Mouse (Mus musculus) Patski (cell line): Measurements from ENCODE around the gene Slc9a8. TPM values are rescaled to one million over a fixed set of nuclear protein-coding genes. Genes with fewer than 3 reads are reported as not detected.

Source experiments
- ATAC-seq: fragments of 100-300 bp; one replicate; pipeline ENCODE4 v1.8.0; 2021
- CTCF ChIA-PET: fragments of 350-600 bp; sonication (Branson Sonifier 250); formaldehyde crosslinking; loops from one replicate; lab custom pipeline; 2022; ENCODE audit warnings: inconsistent platforms; lab: Charles Lee
- POLR2A ChIA-PET: fragments of 350-600 bp; sonication (Branson Sonifier 250); formaldehyde crosslinking; loops from one replicate; lab custom pipeline; 2022; ENCODE audit warnings: antibody characterized with exemption, inconsistent platforms; lab: Charles Lee
- DNase-seq: peaks from one replicate; pipeline ENCODE4 v3.0.0-alpha.2; 2011; ENCODE audit warnings: low read depth, low spot score
- H3K27me3 ChIP-seq: fragments of 371-371 bp; one replicate; pipeline ENCODE4 v1.5.1; 2021
- CTCF ChIP-seq: fragments of 100-300 bp; IDR thresholded peaks from one replicate; pipeline ENCODE4 v1.5.1; 2021
- in situ Hi-C: fragments of 300-500 bp; cut with MboI; formaldehyde crosslinking; loops from 3 replicates; pipeline ENCODE4 v1.11.1; 2018; ENCODE audit warnings: low pct_unique_long_range_greater_than_20kb, mixed read lengths
- polyA plus RNA-seq: library from polyadenylated mRNA; unstranded; gene quantifications from one replicate; pipeline ENCODE4 v1.2.3, GENCODE M21; 2021

Slc9a8 gene
- 23.6 TPM for polyA plus RNA-seq

DNA sequence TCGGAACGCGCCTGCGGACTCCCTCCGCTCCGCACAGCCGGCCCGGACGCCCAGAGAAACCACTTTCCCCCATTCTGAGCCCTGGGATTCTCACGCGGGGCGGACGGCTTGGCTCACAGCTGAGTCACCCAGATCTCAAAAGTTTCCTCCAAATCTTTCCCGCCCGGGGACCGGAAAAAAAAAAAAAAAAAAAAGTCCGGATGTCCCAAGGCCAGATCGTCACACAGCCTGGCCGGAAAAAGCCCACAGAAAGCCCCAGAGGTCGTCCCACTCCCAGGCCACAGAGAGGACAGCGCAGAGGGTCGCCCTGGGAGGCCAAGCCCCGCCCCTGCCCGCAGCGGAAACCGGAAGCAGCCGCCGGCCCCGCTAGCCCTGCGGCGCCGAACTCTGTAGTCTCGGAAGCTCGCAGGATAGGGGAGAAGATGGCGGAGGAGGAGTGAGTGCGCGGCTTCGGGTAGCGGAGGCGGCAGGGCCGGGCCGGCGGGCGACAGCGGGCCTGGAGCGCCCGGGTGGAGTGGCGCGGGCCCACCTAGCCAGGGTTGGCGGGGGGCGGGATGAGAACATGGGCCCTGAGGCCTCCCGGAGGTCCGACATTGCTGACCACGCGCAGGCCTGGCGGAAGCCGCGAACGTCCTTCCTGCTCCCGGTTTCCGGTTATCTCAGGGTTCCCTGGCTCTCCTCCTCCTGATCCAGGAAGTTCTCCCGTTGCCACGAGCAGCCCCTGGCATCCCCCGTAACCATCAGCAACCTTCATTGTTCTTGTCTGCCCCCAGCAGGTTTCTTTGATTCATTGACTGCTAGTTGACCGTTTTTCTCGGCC, at the start of gene Slc9a8:
Gene Slc9a8, plus strand, starts transcription at position 383 of the 820 bp plus-strand sequence.
- ChIA-PET CTCF (interaction anchor here (0.7 kb wide), 1 partner anchor 127 kb away, joined by 3 read pairs; no protein-coding TSS in a partner anchor), POLR2A (interaction anchor here (0.6 to 0.8 kb wide), 7 partner anchors 32 to 191 kb away, joined by 3 to 6 read pairs (median 4); no protein-coding TSS in a partner anchor)
- DNase-seq (peak; percentile 80), ATAC-seq (peak; percentile 73)
- in situ Hi-C loops = loop anchor here (5.0 kb wide), 4 partner anchors 74 to 354 kb away; partner anchors contain the start of gene B4galt5
- no peak for TF ChIP-seq CTCF
- H3K27me3 ChIP-seq = no peaks in the 10 kb centered on the region

DNA sequence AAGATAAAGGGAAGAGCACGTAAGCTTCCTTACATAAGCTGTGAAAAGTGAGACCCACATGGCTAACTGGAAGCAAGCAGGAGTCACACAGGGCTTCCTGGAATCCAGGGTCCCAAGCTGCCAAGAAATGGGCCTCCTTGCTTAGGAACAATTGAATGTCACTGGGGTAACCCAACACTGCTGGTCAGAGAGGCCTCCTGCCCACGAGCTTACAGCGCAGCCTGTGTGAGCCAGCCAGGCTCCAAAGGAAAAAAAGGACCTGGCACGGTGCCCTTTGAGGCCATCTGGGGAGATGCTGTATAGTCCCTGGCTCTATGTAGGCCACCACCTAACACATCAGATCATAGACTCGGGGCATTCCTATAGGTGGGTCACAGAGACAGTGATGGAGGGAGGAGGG, 48.2 kb upstream of the Slc9a8 start:
- TF ChIP-seq CTCF = no peak
- no peaks in the 10 kb centered on the region for H3K27me3 ChIP-seq
- ChIA-PET POLR2A (no interaction called here), CTCF (no interaction called here)
- DNase-seq (no peak), ATAC-seq (no peak)
- in situ Hi-C loops = no loop called here

DNA sequence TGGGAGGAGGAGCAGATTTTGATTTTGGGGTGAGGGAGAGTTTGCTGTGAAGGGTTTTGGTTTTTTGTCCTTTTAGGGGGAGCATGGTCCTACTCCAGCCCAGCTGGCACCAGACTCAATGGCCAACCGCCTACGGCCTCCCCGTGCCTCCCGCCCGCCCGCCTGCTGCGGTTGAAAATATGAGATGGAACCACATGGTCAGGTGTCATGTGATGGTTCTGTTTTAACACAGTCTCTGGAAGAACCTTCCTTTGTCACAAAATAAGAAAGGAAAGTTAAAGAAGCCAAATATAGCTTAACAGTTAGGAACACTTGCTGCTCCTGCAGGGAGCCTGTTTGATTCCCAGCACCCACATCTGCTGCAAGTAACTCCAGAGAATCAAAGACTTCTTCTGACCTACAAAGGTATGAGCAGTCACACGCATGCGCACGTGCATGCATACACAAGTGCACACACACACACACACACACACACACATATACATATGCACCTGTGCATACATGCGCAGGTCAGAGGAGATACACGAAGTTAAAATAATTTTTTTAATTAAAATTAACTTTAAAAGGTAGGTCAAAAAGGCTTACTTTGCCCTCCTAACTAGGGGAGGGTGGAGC, 47.2 kb upstream of the Slc9a8 start:
- ChIA-PET CTCF (no interaction called here), POLR2A (no interaction called here)
- no peaks in the 10 kb centered on the region for H3K27me3 ChIP-seq
- in situ Hi-C loops = no loop called here
- no peak for TF ChIP-seq CTCF
- no peak for ATAC-seq
- DNase-seq = no peak

DNA sequence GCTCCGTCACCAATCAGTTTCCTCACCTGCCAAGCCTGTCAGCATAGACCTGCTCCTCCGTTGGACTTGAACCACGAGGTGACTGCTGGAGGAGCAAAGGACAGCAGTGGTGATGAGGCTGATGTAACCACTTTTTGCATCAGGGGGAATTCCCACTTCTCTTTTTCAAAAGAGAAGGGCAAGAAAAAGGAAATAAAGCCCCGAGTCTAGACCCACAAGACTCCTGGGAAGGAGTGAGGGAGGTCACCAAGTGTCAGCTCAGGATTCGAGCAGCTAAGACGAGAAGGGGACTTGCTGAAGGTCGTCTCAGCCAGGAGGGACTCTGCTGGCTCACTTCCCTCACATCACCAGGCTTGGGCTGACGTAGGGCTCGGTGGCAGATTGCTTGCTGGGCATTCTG, 46.4 kb upstream of the Slc9a8 start:
- no peak for ATAC-seq
- CTCF ChIA-PET = no interaction called here
- in situ Hi-C loops = no loop called here

DNA sequence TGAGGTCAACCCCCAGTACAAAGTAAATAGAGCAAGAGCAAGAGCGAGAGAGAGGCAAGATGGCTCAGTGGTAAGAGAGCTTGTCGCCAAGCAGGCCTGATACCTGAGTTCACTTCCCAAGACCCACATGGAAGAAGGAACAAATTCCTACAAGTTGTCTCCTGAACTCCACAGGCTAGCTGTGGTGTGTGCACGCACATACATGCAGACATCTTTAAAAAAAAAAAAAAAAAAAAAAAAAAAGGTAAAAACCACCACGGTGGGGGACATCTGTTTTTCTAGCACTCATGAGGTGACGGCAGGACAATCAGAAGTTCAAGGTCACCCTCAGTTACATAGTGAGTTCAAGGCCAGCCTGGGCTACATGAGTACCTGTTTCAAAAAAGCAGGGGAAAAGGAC, 45.8 kb upstream of the Slc9a8 start:
- no peaks in the 10 kb centered on the region for H3K27me3 ChIP-seq
- ChIA-PET POLR2A (interaction anchor here (0.6 kb wide), 1 partner anchor 22 kb away, joined by 3 read pairs; no protein-coding TSS in a partner anchor), CTCF (no interaction called here)
- no peak for DNase-seq
- TF ChIP-seq CTCF = no peak
- no peak for ATAC-seq
- in situ Hi-C loops = no loop called here

More for the DNA sequence above, 46.4 kb upstream of the Slc9a8 start:
- H3K27me3 ChIP-seq = no peaks in the 10 kb centered on the region
- DNase-seq = no peak
- POLR2A ChIA-PET = no interaction called here
- no peak for TF ChIP-seq CTCF

DNA sequence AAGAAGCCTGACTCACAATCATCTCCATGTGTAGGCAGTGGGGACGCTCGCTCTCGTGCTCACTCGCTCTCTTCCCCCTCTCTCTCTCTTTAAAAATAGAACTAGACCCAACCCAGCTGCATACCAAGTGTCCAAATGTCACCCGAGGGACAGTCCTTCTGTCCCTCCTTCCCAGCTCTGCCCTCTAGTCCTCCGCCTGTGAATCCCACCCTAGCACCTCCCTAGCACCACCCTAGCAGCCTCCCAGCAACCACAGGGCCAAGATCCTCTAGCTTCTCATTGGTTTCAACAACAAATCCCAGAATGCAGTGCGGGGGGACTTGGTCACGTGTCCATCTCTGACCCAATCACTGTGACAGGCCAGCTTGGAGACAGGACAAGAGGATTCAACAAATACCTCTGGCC, 45.4 kb upstream of the Slc9a8 start:
- POLR2A ChIA-PET = interaction anchor here (0.6 to 1.1 kb wide), 2 partner anchors 22 to 65 kb away, joined by 3 read pairs; no protein-coding TSS in a partner anchor
- no peak for ATAC-seq
- in situ Hi-C loops = no loop called here
- no peak for DNase-seq
- CTCF ChIA-PET = no interaction called here
- TF ChIP-seq CTCF = no peak
- no peaks in the 10 kb centered on the region for H3K27me3 ChIP-seq

DNA sequence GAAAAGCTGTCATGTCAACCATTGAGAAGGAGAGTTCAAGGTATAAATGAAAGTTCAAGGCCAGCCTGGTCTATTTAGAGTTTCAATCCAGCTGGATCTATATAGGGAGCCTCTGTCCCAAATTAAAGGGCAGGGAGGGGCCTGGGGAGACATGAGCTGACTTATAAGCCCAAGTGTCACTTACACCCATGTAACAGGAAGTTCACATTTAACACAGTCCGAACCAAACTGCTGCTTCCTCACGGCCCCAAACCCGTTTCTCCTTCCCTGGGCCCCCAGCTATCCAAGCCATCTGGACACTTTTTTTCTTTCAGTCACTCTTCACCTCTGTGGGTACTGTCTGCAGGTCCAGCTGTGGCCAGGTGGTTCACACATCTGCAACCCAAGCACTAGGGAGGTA, 43.8 kb upstream of the Slc9a8 start:
- H3K27me3 ChIP-seq = no peaks in the 10 kb centered on the region
- ChIA-PET CTCF (no interaction called here), POLR2A (no interaction called here)
- no peak for TF ChIP-seq CTCF
- in situ Hi-C loops = no loop called here
- DNase-seq (no peak), ATAC-seq (no peak)

DNA sequence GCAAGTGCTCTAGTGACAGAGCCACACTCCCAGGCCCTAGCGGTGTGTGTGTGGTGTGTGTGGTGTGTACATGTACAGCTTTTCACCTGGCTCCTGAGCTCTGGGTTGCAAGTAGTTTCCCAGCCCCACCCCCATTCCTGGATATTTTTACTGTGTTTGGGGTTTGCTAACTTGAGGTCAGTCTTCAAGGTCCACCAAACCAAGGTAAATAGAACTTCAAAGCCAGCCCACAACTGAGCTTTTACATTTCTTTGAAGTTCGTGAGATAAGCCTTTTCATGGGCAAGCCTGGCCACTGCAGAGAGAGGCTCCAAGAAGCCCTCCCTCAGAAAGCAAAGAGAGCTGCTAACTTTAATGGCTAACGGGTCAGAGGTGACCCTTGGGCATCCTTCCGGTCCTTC, 42.5 kb upstream of the Slc9a8 start:
- ChIA-PET POLR2A (interaction anchor here (0.5 kb wide), 1 partner anchor 15 kb away, joined by 3 read pairs; no protein-coding TSS in a partner anchor), CTCF (interaction anchor here (1.5 kb wide), 1 partner anchor 32 kb away, joined by 3 read pairs; no protein-coding TSS in a partner anchor)

DNA sequence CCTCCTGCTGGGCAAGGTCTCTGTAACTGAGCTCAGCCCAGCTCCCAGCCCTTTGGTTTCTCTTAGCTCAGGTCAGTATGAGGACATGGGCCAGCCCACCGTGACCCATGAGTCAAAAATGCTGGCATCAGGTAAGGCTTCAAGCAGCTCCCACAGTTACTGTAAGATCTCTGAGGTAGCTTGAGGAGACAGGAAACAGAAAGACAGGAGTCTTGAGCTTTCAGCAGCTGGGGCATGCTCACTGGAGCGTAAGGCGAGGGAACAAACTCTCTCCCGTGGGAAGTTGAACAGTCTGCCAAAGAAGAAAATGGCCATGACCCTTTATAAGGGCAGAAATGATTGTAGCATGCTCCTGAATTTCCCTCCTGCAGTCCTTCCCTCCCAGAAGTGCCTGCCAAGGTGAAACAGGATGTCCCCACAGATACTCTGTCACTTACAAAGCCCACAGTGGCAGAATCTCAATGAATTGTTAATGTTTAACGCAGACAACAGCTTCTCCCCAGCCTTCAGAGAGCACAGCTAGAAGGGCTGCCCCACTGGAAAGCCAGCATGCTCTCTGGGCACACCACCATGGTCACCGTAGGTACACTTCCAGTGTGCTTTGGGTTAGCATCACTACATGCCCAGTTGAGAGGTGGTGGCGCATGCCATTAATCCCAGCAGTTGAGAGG, 40.8 kb upstream of the Slc9a8 start:
- TF ChIP-seq CTCF = no peak
- CTCF ChIA-PET = interaction anchor here (2.2 to 2.8 kb wide), 2 partner anchors 36 to 158 kb away, joined by 6 to 10 read pairs; no protein-coding TSS in a partner anchor
- ATAC-seq (peak; percentile 70), DNase-seq (peak; percentile 81)
- no peaks in the 10 kb centered on the region for H3K27me3 ChIP-seq
- in situ Hi-C loops = no loop called here
- POLR2A ChIA-PET = no interaction called here

More for the DNA sequence above, 42.5 kb upstream of the Slc9a8 start:
- no peak for TF ChIP-seq CTCF
- ATAC-seq = no peak
- in situ Hi-C loops = no loop called here
- DNase-seq = no peak
- H3K27me3 ChIP-seq = no peaks in the 10 kb centered on the region

DNA sequence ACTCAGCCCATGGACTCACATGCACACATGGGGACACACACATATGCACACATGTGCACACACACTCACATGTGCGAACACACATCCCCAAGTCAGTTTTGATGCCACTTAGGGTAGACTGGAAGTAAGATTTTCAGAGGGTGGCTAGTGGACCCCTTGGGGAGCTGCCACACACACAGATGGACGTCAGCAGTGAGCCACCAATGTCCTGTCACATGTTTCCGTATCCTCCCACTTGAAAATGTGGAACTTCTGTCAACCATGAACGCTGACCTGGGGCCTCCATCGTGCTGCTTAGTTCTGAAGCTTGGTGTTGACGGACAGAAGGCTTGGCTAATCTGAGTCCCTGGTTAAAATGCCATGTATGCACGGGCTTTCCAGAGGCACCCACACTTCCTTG, 39.9 kb upstream of the Slc9a8 start:
- no peak for TF ChIP-seq CTCF
- ChIA-PET CTCF (interaction anchor here (2.2 to 2.8 kb wide), 2 partner anchors 36 to 159 kb away, joined by 6 to 10 read pairs; no protein-coding TSS in a partner anchor), POLR2A (interaction anchor here (1.2 kb wide), 1 partner anchor 13 kb away, joined by 4 read pairs; no protein-coding TSS in a partner anchor)
- no peak for ATAC-seq
- DNase-seq = no peak
- in situ Hi-C loops = no loop called here
- no peaks in the 10 kb centered on the region for H3K27me3 ChIP-seq
